Mouse (Mus musculus): ENCODE measurements around the gene Ece1. TPM values are rescaled to one million over a fixed set of nuclear protein-coding genes. Genes with fewer than 3 reads are reported as not detected.

Gene Ece1
- polyA plus RNA-seq, 1 experiment from 2014 or later, result 39.0 TPM

GRCm38 (mm10) chr4:137870979-137871378 lies 8.9 kb downstream of the Ece1 start:
- Histone ChIP-seq H3K4me3 (no peak overlapping the region), H3K36me3 (no peaks in the 10 kb centered on the region), H3K27ac (no peak overlapping the region), H3K4me1 (peaks cover 65% of the 10 kb centered on the region), H3K9me3 (no peaks in the 10 kb centered on the region), H3K27me3 (no peaks in the 10 kb centered on the region), H3K9ac (no peak overlapping the region), H3K4me2 (no peak overlapping the region)
- 87% methylated on average over 4 of the region's 4 CpGs for WGBS
- ATAC-seq (ENCODE audit: insufficient number of reproducible peaks, low FRiP score, low TSS enrichment, low read depth), result no peak

- Histone ChIP-seq H3K4me1 (peaks cover 64% of the 10 kb centered on the region), H3K4me3 (no peak overlapping the region), H3K27me3 (no peaks in the 10 kb centered on the region), H3K4me2 (no peak overlapping the region), H3K36me3 (no peaks in the 10 kb centered on the region), H3K27ac (no peak overlapping the region), H3K9ac (no peak overlapping the region), H3K9me3 (no peaks in the 10 kb centered on the region)
- 85% methylated on average over 8 of the region's 8 CpGs for WGBS
- ATAC-seq (ENCODE audit: insufficient number of reproducible peaks, low FRiP score, low TSS enrichment, low read depth), result no peak
These were observed 9.4 kb downstream of the Ece1 start for GRCm38 (mm10) chr4:137871431-137871830.

GRCm38 (mm10) chr4:137874337-137874736 lies 12.3 kb downstream of the Ece1 start:
- H3K36me3 ChIP-seq, result no peaks in the 10 kb centered on the region
- ATAC-seq (ENCODE audit: insufficient number of reproducible peaks, low FRiP score, low TSS enrichment, low read depth), result no peak
- WGBS, result 25% methylated on average over 7 of the region's 7 CpGs

GRCm38 (mm10) chr4:137874826-137875225 lies 12.8 kb downstream of the Ece1 start:
- no peaks in the 10 kb centered on the region for H3K27me3 ChIP-seq
- H3K9me3 ChIP-seq, result no peaks in the 10 kb centered on the region
- H3K36me3 ChIP-seq, result no peaks in the 10 kb centered on the region
- H3K4me3 ChIP-seq, result no peak overlapping the region
- ATAC-seq (ENCODE audit: insufficient number of reproducible peaks, low FRiP score, low TSS enrichment, low read depth), result no peak
- WGBS, result 21% methylated on average over 4 of the region's 4 CpGs
- no peak overlapping the region for H3K4me2 ChIP-seq
- peaks cover 56% of the 10 kb centered on the region for H3K4me1 ChIP-seq
- H3K27ac ChIP-seq, result no peak overlapping the region
- no peak overlapping the region for H3K9ac ChIP-seq

More at GRCm38 (mm10) chr4:137874337-137874736, 12.3 kb downstream of the Ece1 start:
- H3K9ac ChIP-seq, result no peak overlapping the region
- no peaks in the 10 kb centered on the region for H3K27me3 ChIP-seq
- no peaks in the 10 kb centered on the region for H3K9me3 ChIP-seq
- H3K4me3 ChIP-seq, result no peak overlapping the region
- peaks cover 60% of the 10 kb centered on the region for H3K4me1 ChIP-seq
- H3K27ac ChIP-seq, result no peak overlapping the region
- no peak overlapping the region for H3K4me2 ChIP-seq

GRCm38 (mm10) chr4:137875466-137876092 lies 13.5 kb downstream of the Ece1 start:
- ATAC-seq (ENCODE audit: insufficient number of reproducible peaks, low FRiP score, low TSS enrichment, low read depth), result no peak
- no peaks in the 10 kb centered on the region for H3K36me3 ChIP-seq
- H3K9ac ChIP-seq, result no peak overlapping the region
- no peaks in the 10 kb centered on the region for H3K27me3 ChIP-seq
- no peak overlapping the region for H3K4me3 ChIP-seq
- H3K27ac ChIP-seq, result no peak overlapping the region
- H3K9me3 ChIP-seq, result no peaks in the 10 kb centered on the region
- peaks cover 56% of the 10 kb centered on the region for H3K4me1 ChIP-seq
- H3K4me2 ChIP-seq, result no peak overlapping the region
- WGBS, result 55% methylated on average over 7 of the region's 9 CpGs

- Histone ChIP-seq H3K4me2 (no peak overlapping the region), H3K4me3 (no peak overlapping the region), H3K27ac (peak overlapping the region; percentile 35; the same call in 1 of the 2 replicates), H3K27me3 (no peaks in the 10 kb centered on the region), H3K9me3 (no peaks in the 10 kb centered on the region), H3K4me1 (peaks cover 54% of the 10 kb centered on the region), H3K9ac (no peak overlapping the region), H3K36me3 (0 out of 2 replicates have a peak, but pooled peaks cover 2% of the 10 kb centered on the region)
- 18% methylated on average over 6 of the region's 6 CpGs for WGBS
- no peak for ATAC-seq (ENCODE audit: insufficient number of reproducible peaks, low FRiP score, low TSS enrichment, low read depth)
These were observed 14.8 kb downstream of the Ece1 start for GRCm38 (mm10) chr4:137876834-137877233.

- Histone ChIP-seq H3K9ac (no peak overlapping the region), H3K9me3 (no peaks in the 10 kb centered on the region), H3K27ac (0 out of 2 replicates have a peak overlapping the region, but pooled peaks have one; percentile 35), H3K27me3 (no peaks in the 10 kb centered on the region), H3K4me1 (peaks cover 54% of the 10 kb centered on the region), H3K4me3 (no peak overlapping the region), H3K36me3 (0 out of 2 replicates have a peak, but pooled peaks cover 2% of the 10 kb centered on the region), H3K4me2 (no peak overlapping the region)
- WGBS, result 16% methylated on average over 4 of the region's 4 CpGs
- no peak for ATAC-seq (ENCODE audit: insufficient number of reproducible peaks, low FRiP score, low TSS enrichment, low read depth)
These were observed 15.4 kb downstream of the Ece1 start for GRCm38 (mm10) chr4:137877432-137877881.

GRCm38 (mm10) chr4:137879383-137880156 lies 17.5 kb downstream of the Ece1 start:
- no peak for ATAC-seq (ENCODE audit: insufficient number of reproducible peaks, low FRiP score, low TSS enrichment, low read depth)
- H3K4me1 ChIP-seq, result peaks cover 63% of the 10 kb centered on the region
- no peak overlapping the region for H3K9ac ChIP-seq
- H3K27me3 ChIP-seq, result no peaks in the 10 kb centered on the region
- H3K36me3 ChIP-seq, result 0 out of 2 replicates have a peak, but pooled peaks cover 2% of the 10 kb centered on the region
- H3K4me3 ChIP-seq, result no peak overlapping the region
- H3K9me3 ChIP-seq, result no peaks in the 10 kb centered on the region
- H3K27ac ChIP-seq, result no peak overlapping the region
- H3K4me2 ChIP-seq, result no peak overlapping the region
- WGBS, result 77% methylated on average over 8 of the region's 8 CpGs

- H3K36me3 ChIP-seq, result 0 out of 2 replicates have a peak, but pooled peaks cover 2% of the 10 kb centered on the region
- no peak overlapping the region for H3K27ac ChIP-seq
- no peaks in the 10 kb centered on the region for H3K27me3 ChIP-seq
- no peak overlapping the region for H3K4me2 ChIP-seq
- no peak for ATAC-seq (ENCODE audit: insufficient number of reproducible peaks, low FRiP score, low TSS enrichment, low read depth)
- WGBS, result 89% methylated on average over 8 of the region's 8 CpGs
- peaks cover 46% of the 10 kb centered on the region for H3K4me1 ChIP-seq
- no peak overlapping the region for H3K4me3 ChIP-seq
- no peak overlapping the region for H3K9ac ChIP-seq
- H3K9me3 ChIP-seq, result no peaks in the 10 kb centered on the region
These were observed 19.4 kb downstream of the Ece1 start for GRCm38 (mm10) chr4:137881445-137881844.

GRCm38 (mm10) chr4:137882663-137883062 lies 20.6 kb downstream of the Ece1 start:
- ATAC-seq (ENCODE audit: insufficient number of reproducible peaks, low FRiP score, low TSS enrichment, low read depth), result no peak
- Histone ChIP-seq H3K4me2 (no peak overlapping the region), H3K27me3 (no peaks in the 10 kb centered on the region), H3K4me3 (no peak overlapping the region), H3K9me3 (no peaks in the 10 kb centered on the region), H3K27ac (peak overlapping the region; percentile 60), H3K9ac (no peak overlapping the region), H3K4me1 (peaks cover 35% of the 10 kb centered on the region), H3K36me3 (0 out of 2 replicates have a peak, but pooled peaks cover 2% of the 10 kb centered on the region)
- WGBS, result 45% methylated on average over 9 of the region's 9 CpGs

- peak overlapping the region; percentile 60; the same call in 1 of the 2 replicates for H3K27ac ChIP-seq
- 78% methylated on average over 8 of the region's 8 CpGs for WGBS
- no peaks in the 10 kb centered on the region for H3K27me3 ChIP-seq
- no peaks in the 10 kb centered on the region for H3K9me3 ChIP-seq
- 0 out of 2 replicates have a peak, but pooled peaks cover 2% of the 10 kb centered on the region for H3K36me3 ChIP-seq
- no peak overlapping the region for H3K9ac ChIP-seq
- no peak; the same call in 1 of the 2 replicates for ATAC-seq (ENCODE audit: insufficient number of reproducible peaks, low FRiP score, low TSS enrichment, low read depth)
- H3K4me1 ChIP-seq, result peaks cover 26% of the 10 kb centered on the region
- no peak overlapping the region for H3K4me2 ChIP-seq
- H3K4me3 ChIP-seq, result no peak overlapping the region
These were observed 21.6 kb downstream of the Ece1 start for GRCm38 (mm10) chr4:137883513-137884150.
